Mouse (Mus musculus) yolk sac, embryonic 10.5 days (tissue): ENCODE results near the gene Tmem243.

Source experiments
- DNase-seq: peaks from one replicate; pipeline ENCODE4 v3.0.0-alpha.2; 2017; ENCODE audit warnings: low spot score

The Tmem243 gene

DNA sequence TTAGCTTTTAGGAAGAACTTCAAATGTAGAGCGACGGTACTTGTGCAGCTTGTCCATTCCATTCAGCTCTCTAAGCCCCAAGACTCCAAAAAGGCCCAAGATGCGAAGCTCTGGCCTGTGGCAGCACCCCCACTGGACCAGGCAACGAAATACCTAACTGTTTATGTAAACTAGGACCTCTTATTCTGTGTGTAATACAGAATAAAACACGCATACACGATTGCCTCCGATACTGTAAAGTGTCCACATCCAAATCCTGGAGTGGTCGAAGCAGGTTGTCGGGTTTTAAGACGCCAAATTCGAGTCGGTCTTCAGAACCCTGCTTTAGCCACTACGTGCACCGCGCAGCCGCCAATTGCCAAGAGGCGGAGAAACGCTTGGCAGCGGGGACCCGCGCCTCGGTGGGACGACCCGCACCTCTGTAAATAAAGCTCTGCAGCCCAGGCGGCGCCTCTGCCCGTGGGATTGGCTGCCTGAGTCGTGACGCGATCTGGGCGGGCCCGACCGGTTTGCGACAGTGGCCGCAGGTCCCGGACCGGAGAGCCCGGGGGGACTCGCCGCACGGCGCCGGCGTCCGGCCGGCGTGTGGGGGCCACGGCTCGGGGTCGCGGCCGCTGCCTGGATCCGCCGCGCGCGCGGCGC lies at the start of gene Tmem243:
TSS of gene Tmem243 (plus strand) at position 462 of the 642 bp plus-strand sequence.
- DNase-seq: peak; percentile 86

DNA sequence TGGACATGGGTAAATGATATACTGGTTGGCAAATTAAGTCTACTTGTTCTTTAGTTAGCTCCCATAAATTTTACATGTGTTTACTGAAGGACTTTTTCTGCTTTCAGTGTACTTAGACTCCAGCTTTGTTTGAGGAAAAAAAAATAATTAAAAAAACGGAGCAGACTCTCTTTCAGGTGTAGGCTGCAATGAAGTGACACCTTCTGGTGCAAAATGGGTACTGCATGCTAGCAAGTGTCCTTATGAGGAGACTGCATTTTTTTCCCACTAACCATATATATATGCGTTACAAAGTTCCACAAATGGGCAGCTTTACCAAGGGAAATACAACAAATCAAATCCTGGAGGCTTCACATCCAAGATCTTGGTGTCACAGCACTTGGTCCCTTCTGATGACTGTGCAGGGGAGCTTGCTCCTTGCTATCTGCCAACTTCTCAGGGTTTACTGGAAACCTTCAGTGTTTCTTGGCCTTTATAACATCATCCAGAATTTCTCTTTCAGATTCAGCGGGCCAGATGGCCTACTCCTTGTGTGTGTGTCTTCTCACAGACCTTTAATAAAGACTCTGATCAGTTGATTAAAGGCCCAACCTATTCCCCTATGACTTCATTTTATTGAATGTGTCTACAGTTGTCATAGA lies 44.3 kb upstream of the Tmem243 start:
- DNase-seq: peak; percentile 37

DNA sequence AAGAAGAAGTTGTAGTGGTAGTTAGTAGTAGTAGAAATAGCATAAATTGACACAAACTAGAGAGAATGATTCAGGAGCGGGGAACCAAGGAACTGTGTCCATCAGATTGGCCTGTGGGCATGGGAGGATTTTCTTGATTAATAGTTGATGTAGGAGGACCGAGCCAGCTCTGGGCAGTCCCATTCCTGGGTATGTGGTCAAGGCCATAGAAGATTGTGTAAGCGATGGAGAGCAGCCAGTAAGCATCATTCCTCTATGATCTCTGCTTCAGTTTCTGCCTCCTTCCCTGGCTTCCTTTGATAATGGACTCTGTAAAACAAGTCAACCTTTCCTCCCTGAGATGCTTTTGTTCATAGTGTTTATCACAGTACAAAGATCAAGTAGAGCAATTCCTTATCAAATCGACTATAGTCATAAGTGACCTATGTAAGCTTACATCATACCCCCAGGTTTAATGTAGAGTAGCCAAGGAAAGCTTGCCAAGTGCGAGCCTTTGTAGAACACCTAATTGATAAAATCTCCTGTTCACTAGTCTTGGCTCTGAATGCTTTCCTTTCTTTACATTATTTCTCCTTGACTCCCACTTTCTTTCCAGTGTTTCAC lies 43.1 kb upstream of the Tmem243 start:
- no peak for DNase-seq

DNA sequence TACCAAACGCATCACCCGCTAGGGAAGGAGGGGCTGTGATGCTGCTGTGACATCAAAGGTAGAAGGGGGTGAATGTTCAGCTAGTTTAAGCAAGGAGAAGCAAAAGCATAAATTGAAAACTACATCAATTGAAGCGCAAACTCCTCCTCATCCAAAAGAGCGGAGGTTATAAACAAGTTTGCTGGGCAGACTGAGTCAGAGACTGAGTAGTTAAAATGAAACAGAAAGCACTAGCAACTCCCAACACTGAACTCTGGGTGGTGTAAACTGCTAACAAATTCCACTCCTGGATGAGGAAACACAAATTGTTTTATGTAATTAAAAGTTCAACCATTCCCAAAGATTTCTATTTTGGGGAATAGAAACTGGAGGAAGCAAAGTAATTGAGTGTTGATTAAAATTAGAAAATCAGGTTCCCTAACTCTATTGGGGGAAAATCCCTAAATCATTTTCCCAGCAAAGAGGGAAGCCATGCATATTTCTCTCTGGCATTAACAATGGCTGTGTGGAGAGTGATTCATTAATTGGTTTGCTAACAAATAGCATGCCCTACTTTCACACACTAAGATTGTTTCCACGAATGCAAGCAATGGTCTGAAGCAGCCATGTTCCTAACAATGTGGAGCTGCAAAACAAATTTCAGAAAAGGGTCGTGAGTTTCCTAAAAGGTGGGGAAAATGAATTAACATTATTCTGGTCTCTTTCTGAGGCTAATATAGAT lies 41.0 kb upstream of the Tmem243 start:
- DNase-seq: no peak

DNA sequence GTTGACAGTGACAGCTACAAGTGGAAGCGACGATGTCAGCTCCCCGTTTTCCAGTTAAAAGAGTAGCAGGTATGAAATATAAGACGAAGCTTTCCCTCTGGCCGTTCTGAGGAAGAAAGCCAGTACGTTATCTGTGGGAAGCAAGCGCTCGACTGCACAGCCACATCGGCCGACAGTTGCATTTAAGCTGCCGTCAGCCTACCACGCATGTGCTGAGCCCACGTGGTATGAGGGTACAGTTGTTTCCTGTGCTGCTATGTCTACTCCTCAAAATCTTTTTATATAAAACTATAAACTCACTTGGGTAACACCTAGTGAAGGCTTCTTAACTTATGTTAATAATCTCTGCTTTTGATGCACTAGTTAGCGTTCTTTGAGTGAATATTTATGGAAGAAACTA lies 40.2 kb upstream of the Tmem243 start:
- no peak for DNase-seq

DNA sequence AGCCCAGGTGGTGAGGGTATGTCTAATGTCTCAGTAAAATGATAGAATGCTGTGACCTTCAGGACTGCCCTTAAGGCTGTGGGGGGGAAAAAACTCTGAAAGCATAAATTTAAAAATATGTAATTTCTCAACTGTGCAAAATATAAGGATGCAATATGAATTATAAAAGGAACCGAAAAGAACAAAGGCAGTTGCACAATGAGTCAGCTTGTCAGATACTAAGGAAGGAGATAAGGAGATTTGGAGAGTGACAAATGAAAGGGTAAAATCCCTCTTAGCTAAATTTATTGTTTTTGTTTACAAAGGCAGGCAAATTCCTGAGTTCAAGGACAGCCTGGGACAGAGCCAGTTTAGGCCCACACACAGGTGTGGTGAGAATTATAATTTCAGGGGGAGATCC lies 36.3 kb upstream of the Tmem243 start:
- DNase-seq: no peak

DNA sequence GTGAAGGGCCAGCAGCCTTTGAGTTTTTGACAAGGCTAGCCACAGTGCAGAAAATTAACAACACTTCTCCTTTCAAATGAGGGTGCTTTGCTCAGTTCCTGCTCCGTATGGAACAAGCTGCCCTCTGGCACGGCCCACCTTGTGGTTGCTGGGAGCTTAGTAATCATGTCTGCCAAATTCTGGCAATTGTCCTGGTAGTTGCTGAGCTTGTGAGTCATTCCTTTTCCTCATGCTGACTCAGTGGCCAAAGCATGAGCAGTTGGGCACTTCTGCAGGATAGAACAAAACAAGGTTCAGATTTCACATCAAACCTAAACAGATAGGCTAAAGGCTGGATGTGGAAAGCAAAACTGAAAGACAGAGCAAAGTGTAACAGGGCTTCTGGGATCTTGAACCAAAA lies 31.6 kb upstream of the Tmem243 start:
- no peak for DNase-seq

DNA sequence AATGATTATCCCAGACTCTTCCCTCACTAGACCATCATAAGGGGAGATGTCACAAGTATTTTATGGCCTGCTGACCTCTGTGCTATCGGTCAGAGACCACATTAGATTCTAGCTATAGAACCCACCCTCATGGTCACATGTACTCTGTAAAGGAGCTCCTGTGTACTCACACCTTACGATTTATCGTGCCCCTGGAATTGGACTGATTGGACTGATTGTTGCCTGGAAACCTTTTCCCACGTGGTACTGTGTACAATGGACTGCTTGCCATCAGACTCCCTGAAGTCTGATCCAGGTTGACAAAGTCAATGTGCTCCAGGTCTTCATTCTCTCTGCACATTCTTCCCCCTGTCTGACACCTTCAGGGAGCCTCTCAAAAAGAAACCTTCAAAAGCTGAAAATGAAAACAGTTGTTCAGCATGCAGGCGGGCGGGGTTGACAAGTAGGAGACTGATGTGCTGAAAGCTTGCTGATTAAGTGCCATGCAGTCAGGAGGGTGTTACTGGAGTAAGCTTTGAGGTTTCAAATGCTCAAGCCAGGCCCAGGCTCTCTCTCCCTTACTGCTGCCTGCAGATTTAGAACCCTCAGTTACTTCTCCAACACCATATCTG lies 30.8 kb upstream of the Tmem243 start:
- no peak for DNase-seq

DNA sequence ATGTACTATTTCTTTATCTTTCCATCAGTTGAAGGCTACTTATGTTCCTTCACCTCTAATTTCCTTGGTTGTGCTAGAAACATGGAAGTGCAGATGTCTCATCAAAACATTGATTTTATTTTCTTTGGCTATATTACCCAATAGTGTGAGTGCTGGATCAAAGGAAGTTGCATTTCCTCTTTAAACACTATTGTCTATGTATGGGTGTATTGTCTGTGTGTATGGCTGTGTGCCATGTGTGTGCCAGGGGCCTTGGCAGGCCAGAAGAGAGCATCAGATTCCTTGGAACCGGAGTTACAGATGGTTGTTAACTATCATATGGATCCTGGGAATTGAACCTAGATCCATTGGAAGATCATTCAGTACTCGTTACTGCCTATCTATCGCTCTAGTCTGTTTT lies 29.1 kb upstream of the Tmem243 start:
- DNase-seq: no peak

DNA sequence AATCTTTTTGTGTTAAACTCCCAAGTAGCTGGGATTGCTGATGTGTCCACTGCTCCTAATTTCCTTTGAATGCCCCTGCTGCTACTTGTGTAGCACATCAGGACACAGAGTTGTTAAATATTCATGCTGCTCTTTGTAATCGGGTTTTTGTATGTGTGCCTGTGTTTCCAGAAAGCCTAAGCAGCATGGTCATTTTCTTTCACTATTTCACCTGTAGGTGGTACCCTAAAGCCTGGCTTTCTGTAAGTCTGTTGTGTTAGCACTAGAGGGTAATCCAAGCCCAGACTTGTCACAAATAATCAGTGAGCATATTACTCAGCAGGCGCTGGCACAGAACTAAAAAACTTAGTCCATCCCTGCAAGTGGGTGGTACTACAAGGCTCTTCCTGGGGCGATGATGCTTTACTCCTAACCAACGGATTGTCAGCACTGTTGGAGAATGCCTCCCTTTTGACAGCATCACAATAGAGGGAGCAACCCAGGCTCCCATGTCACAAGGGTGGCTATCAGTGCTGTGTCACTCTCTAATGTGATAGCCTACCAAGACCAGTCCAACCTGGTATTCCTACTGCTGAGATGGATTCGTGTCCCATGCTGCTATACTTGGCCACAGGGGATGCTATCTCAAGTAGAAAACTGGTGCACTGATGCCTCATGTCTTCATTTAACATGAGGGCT lies 27.2 kb upstream of the Tmem243 start:
- no peak for DNase-seq

DNA sequence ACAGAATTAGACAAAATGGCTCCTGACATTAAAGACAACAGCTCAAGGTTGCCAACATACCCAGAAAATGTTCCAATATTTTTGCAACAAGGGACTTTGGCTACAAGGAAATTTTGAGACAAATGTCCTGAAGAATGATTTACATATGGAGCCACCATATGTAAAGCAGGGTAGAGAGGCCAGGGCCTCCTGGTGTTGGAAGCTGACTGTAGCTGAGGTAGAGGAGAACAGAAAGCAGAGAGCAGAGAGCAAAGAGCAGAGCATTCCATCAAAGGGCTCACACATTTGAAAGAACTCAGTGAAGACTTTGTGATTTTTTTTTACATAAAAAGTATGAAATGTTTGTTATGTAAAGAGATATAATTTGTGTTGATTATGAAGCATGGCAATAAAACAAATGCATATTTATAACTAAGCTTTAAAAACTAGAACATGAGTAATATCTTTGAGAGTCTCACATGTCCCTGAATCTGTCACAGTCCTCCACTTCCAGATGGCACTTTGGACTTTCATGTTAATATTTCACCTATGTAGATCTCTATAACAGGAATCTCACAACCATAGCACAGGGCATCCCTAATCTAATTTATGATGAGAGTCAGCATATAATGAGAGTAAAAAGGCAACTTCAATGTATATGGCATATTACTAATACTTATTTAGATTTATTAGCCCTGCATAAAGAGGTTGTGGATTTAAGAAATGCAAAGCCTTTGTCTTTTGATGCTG lies 20.5 kb upstream of the Tmem243 start:
- DNase-seq: no peak

DNA sequence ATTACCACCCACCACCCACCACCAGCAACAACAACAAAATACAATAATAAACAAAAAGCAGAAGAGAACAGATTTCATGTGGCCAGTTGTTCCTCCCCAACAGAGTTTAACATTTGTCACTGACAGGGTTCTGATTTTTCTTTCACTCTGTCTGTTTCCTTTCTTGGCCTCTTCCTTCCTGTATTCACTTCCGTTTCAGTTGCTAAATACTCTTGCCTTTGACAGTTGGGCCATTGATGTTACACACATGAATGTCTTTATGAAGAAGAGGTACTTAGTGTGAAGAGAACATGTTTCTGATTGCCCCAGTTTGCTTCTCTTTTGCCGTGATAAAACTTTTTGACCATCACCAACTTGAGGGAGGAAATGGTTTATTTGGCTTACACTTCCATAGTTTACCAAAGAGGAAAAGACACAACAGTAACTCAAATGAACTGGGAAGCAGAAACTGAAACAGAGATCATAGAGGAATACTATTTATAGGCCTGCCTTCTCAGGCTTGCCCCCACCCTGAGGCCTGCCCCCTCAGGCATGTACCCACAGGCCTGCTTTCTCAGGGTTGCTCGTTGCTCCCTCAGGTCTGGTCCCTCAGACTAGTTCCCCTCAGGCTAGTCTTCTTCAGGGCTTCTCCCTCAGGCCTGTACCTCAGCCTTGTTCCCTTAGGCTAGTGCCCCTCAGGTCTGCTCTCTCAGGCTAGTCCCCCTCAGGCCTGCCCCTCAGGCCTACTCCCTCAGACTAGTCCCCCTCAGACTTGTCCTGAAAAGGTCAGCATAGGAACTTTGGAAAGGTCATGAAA lies 13.3 kb upstream of the Tmem243 start:
- DNase-seq: no peak

DNA sequence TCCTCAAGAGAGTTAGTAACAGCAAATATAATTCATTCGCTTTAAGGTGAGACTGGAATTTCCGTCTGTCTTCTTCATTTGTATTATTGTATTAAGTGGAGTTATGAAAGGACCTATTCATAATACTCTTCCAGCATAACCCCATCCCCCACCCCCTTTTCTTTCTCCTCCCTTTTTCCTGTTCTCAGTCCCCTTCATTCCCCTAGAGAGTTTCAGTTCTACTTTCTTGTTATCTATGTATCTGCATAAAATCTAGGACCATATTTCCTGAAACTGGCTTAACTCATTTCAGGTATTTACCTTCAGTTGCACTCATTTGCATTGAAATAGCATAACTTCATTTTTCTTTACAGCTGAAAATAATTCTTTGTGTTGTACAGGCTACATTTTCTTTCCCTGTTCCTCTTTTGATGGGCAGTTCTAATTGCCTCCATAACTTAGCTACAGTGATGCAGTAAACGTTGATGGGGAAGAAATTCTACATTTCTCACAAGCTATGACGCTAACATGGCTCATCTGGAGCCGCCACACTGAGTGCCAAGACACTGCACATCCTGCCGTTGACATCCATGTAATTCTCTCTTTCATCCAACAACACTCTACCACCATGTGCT lies 9.9 kb upstream of the Tmem243 start:
- DNase-seq: no peak

DNA sequence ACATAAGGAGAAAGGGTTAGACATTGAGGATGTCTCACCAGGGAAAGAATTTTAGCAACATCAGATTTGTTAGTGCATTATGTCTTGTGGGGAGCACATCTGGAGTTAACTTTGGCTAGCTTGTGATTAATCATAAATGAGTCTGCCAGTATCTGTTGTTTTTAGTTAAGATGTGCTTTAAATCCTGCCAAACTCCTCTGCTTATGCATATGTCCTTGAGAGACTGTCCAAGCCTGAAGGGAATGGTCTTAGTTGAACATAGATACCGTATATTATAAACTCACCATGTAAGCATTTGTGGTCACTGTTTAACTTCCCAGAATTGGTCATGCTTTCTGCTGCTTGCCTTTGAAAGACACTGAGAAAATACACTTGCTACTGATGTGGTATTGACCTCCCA lies 7.8 kb upstream of the Tmem243 start:
- no peak for DNase-seq

DNA sequence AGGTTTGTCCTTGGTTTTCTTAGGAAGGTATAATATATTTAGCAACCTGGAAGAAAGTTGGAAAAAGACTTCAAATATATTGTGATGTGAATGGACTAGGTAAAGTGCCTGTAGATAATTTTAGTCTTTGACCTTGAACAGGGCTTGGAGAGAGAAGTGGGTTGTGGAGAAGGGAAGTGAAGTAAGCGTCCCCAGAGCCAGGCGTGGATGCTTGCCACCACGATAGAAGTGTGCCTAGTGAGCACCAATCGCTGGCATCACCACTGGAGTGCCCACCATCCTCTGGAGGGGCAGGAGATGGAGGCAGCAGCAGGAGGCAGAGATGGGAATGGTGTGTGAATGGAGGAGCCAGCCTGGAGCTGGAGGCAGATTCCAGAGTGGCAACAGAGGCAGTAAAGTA lies 7.0 kb upstream of the Tmem243 start:
- no peak for DNase-seq

DNA sequence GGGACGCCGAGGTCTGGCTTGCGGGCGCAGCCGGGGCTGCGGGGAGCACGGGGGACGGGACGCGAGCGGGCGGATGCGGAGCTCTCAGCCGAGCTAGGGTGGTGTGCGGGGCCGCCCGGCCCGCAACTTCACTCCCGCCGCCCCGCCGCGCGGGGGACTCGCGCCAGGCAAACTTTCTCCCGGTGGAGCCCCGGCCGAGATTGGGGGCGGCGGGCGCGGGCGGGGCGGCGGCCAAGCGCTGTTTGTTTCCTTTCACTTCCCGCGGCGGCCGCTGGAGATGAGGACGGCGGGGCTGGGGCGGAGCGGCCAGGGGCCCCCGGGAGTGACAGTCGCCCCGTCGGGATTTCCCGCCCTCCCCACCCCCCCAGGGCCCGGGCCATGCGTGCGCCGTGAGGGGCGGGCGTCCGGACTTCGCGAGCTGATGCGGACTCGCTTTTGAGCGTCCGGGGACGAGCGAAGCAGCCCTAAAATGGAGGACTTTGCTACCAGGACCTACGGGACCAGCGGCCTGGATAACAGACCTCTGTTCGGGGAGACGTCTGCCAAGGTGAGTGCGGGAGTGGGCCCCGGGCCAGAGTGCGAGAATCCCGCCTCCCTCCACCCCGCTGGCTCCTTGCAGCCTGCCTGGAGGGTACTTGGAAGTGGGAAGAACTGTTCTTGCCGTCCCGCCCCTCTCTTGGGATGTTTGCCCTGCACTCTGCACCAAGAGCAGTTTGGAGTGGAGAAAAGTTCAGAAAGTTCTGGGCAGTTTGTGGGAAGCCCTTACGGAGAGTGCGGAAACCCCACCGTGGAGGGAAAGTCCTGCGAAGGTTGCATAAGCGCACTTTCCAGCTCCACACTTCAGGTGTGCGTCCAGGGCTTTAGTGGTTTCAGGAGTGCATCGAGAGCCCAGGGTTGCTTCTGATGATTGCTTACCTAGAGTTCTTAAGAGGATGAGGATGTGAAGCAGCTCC lies 657 bp downstream of the Tmem243 start:
- DNase-seq: peak; percentile 70

DNA sequence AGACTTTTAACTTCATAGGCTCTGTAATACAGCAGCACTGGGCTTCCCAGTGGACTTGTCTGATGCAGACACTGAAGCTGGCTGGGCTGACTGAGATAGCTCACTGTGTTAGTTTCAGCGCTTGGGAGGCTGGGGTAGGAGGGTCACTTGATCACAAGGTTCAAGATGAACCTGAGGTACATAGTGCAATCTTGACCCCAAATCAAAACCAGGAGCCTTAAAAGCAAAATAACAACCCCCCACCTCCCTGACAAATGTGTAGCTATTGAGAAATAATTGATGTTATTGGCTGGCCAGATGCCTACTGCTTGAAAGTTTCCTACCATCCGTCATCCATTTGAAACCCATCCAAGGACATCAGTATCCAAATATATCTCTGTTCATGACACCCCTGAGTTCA lies 2.2 kb downstream of the Tmem243 start:
- no peak for DNase-seq

DNA sequence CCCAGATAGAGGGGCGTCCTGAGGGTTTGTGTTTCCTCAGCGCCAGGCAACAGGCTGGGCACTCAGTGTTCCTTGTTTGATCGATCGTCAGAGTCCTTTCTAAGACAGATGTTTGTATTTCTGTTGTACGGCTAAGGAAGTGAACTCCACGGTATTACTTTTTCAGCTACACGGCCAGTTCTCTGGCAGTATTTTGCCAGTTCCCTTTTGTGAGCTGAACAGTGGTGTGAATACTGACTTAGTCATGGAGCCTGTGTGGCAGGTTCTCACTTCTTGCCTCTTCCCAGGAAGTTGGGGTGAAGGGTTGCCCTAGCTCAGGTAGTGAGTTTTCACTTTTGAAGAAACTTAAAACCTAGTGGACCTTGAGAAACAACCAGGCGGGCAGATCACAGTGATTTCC lies 3.5 kb downstream of the Tmem243 start:
- no peak for DNase-seq

DNA sequence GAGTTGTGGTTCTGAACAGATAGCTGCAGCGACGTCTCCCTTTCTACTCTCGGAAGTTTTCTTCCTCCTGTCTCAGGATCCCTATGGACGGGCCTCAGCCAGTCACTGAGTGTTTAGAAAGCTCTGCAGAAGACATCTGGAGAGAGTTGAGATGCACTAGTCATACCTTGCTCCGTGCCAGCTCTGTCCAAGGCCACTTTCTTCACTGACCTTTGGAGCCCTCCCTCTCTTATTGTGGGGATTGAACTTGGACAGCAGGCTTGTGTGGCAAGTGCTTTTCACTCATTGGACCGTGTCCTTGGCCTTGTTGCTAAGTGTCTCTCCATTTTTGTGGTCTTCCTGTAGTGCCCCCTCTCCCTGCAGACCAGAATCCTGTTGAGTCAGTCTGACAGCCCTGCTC lies 6.3 kb downstream of the Tmem243 start:
- no peak for DNase-seq
